Mouse (Mus musculus) liver, embryonic 11.5 days (tissue): ENCODE data around the gene Dok3. TPM values are rescaled to one million over a fixed set of nuclear protein-coding genes. Genes with fewer than 3 reads are reported as not detected.
A peak's percentile ranks its signal among the peaks of the same experiment; 100 is the strongest.
"Not testable (repeated sequence)": the region's sequence is repeated elsewhere in the genome, so short reads cannot be mapped to it uniquely, and the experiment has no call there.

Source experiments
- ATAC-seq: fragments of 200-750 bp; cut with Nextera tagmentation; replicated peaks from 2 replicates; pipeline ENCODE4 v1.8.0; 2017; ENCODE audit warnings: moderate number of reproducible peaks, mild to moderate bottlenecking, moderate TSS enrichment, moderate library complexity; ENCODE audit not compliant: low FRiP score
- DNase-seq: peaks from one replicate; pipeline ENCODE4 v3.0.0-alpha.2; 2017; ENCODE audit warnings: low spot score
- H3K27ac ChIP-seq: fragments of 300-500 bp; sonication (generic); 2 replicates; pipeline ENCODE4 v1.5.1; 2014; ENCODE audit warnings: mild to moderate bottlenecking, low read depth, low read length, control low read depth
- H3K27me3 ChIP-seq: fragments of 300-500 bp; sonication (generic); replicated peaks from 2 replicates; pipeline ENCODE4 v1.6.1; 2014; ENCODE audit warnings: low read length, mixed read lengths; ENCODE audit not compliant: control insufficient read depth, insufficient read depth
- H3K36me3 ChIP-seq: fragments of 300-500 bp; sonication (generic); 2 replicates; pipeline ENCODE4 v1.6.1; 2014; ENCODE audit warnings: mild to moderate bottlenecking, low read length, moderate library complexity, mixed read lengths; ENCODE audit not compliant: control insufficient read depth, insufficient read depth
- H3K4me1 ChIP-seq: fragments of 300-500 bp; sonication (generic); replicated peaks from 2 replicates; pipeline ENCODE4 v1.6.1; 2014; ENCODE audit warnings: low read length, mixed read lengths; ENCODE audit not compliant: control insufficient read depth, insufficient read depth
- H3K4me2 ChIP-seq: fragments of 300-500 bp; sonication (generic); 2 replicates; pipeline ENCODE4 v1.6.1; 2014; ENCODE audit warnings: mild to moderate bottlenecking, control low read depth, moderate library complexity
- H3K4me3 ChIP-seq: fragments of 300-500 bp; sonication (generic); 2 replicates; pipeline ENCODE4 v1.5.1; 2014; ENCODE audit warnings: low read depth, low read length, control low read depth
- H3K9ac ChIP-seq: fragments of 300-500 bp; sonication (generic); 2 replicates; pipeline ENCODE4 v1.6.1; 2014; ENCODE audit warnings: low read depth, low read length, control low read depth
- H3K9me3 ChIP-seq: fragments of 300-500 bp; sonication (generic); 2 replicates; pipeline ENCODE4 v1.6.1; 2016; ENCODE audit warnings: low read length, inconsistent platforms, mixed read lengths; ENCODE audit not compliant: control insufficient read depth
- WGBS: fragments of 180-500 bp; shearing (Covaris S2); extraction: QIAGEN DNeasy Blood & Tissue Kit; methylation state at CpG from one replicate; pipeline ENCODE4 v1.1.7; 2014; 5-methylcytosine and 5-hydroxymethylcytosine counted together
- polyA plus RNA-seq: library from polyadenylated mRNA; unstranded; fragments of >200 nt; fragmentation: Nextera tagmentation; extraction: Ambion mirVana; gene quantifications from 2 replicates; pipeline ENCODE4 v1.2.1, GENCODE M21; 2014

The Dok3 gene
- polyA plus RNA-seq, 1 experiment from 2014 or later: 6.0 TPM

- Histone ChIP-seq H3K4me1 (peaks cover 11% of the 10 kb centered on the region), H3K27me3 (no peaks in the 10 kb centered on the region), H3K9ac (peak overlapping the region; percentile 95), H3K9me3 (no peaks in the 10 kb centered on the region), H3K4me2 (peak overlapping the region; percentile 95), H3K36me3 (peaks cover 6% of the 10 kb centered on the region; the same call in 1 of the 2 replicates), H3K4me3 (peak overlapping the region; percentile 81), H3K27ac (peak overlapping the region; percentile 81)
- ATAC-seq (peak; percentile 71), DNase-seq (peak; percentile 62)
- under 1% methylated on average over 47 of the region's 47 CpGs for WGBS
Measured at GRCm38 (mm10) chr13:55570286-55570973, 41.3 kb upstream of the Dok3 start.

- ATAC-seq (no peak), DNase-seq (no peak)
- H3K27me3 ChIP-seq: no peaks in the 10 kb centered on the region
- H3K27ac ChIP-seq: peak overlapping the region; percentile 81; the same call in 1 of the 2 replicates
- peaks cover 6% of the 10 kb centered on the region; the same call in 1 of the 2 replicates for H3K36me3 ChIP-seq
- no peaks in the 10 kb centered on the region for H3K9me3 ChIP-seq
- peak overlapping the region; percentile 81 for H3K4me3 ChIP-seq
- peak overlapping the region; percentile 95 for H3K4me2 ChIP-seq
- H3K9ac ChIP-seq: peak overlapping the region; percentile 95
- 16% methylated on average over 16 of the region's 16 CpGs for WGBS
- peaks cover 11% of the 10 kb centered on the region for H3K4me1 ChIP-seq
Measured at GRCm38 (mm10) chr13:55569726-55570285, 40.7 kb upstream of the Dok3 start.

- not testable (repeated sequence) for H3K9ac ChIP-seq, H3K9me3 ChIP-seq, H3K4me2 ChIP-seq, H3K27ac ChIP-seq, H3K4me3 ChIP-seq, ATAC-seq, H3K36me3 ChIP-seq, DNase-seq, H3K27me3 ChIP-seq
- 92% methylated on average over 4 of the region's 4 CpGs for WGBS
- H3K4me1 ChIP-seq: peaks cover 11% of the 10 kb centered on the region
Measured at GRCm38 (mm10) chr13:55568524-55568923, 39.4 kb upstream of the Dok3 start.

GRCm38 (mm10) chr13:55567949-55568348 is 38.9 kb upstream of the Dok3 start:
- no peak for ATAC-seq
- 93% methylated on average over 2 of the region's 2 CpGs for WGBS

GRCm38 (mm10) chr13:55567001-55567400 is 37.9 kb upstream of the Dok3 start:
- no peaks in the 10 kb centered on the region for H3K27me3 ChIP-seq
- peaks cover 7% of the 10 kb centered on the region; the same call in 1 of the 2 replicates for H3K36me3 ChIP-seq
- WGBS: 91% methylated on average over 6 of the region's 6 CpGs
- no peak overlapping the region for H3K4me3 ChIP-seq
- H3K4me1 ChIP-seq: peaks cover 8% of the 10 kb centered on the region
- H3K27ac ChIP-seq: no peak overlapping the region
- ATAC-seq (no peak), DNase-seq (no peak)
- H3K9me3 ChIP-seq: no peaks in the 10 kb centered on the region
- no peak overlapping the region for H3K4me2 ChIP-seq
- no peak overlapping the region for H3K9ac ChIP-seq

More at GRCm38 (mm10) chr13:55567949-55568348, 38.9 kb upstream of the Dok3 start:
- H3K36me3 ChIP-seq: peaks cover 7% of the 10 kb centered on the region; the same call in 1 of the 2 replicates
- no peak overlapping the region for H3K27ac ChIP-seq
- DNase-seq: no peak
- no peaks in the 10 kb centered on the region for H3K9me3 ChIP-seq
- H3K27me3 ChIP-seq: no peaks in the 10 kb centered on the region
- no peak overlapping the region for H3K4me3 ChIP-seq
- peaks cover 11% of the 10 kb centered on the region for H3K4me1 ChIP-seq
- H3K9ac ChIP-seq: no peak overlapping the region
- no peak overlapping the region for H3K4me2 ChIP-seq

GRCm38 (mm10) chr13:55563266-55563879 is 34.3 kb upstream of the Dok3 start:
- Histone ChIP-seq H3K9me3 (no peaks in the 10 kb centered on the region), H3K4me3 (no peak overlapping the region), H3K9ac (no peak overlapping the region), H3K36me3 (peaks cover 7% of the 10 kb centered on the region; the same call in 1 of the 2 replicates), H3K4me2 (no peak overlapping the region), H3K27ac (no peak overlapping the region), H3K27me3 (no peaks in the 10 kb centered on the region), H3K4me1 (no peaks in the 10 kb centered on the region)
- ATAC-seq (no peak), DNase-seq (no peak)
- 89% methylated on average over 7 of the region's 7 CpGs for WGBS

- no peaks in the 10 kb centered on the region for H3K4me1 ChIP-seq
- DNase-seq (no peak), ATAC-seq (no peak)
- H3K4me3 ChIP-seq: no peak overlapping the region
- no peak overlapping the region for H3K27ac ChIP-seq
- peaks cover 3% of the 10 kb centered on the region; the same call in 1 of the 2 replicates for H3K36me3 ChIP-seq
- no peaks in the 10 kb centered on the region for H3K9me3 ChIP-seq
- WGBS: 92% methylated on average over 6 of the region's 6 CpGs
- no peaks in the 10 kb centered on the region for H3K27me3 ChIP-seq
- no peak overlapping the region for H3K4me2 ChIP-seq
- no peak overlapping the region for H3K9ac ChIP-seq
Measured at GRCm38 (mm10) chr13:55557499-55557898, 28.4 kb upstream of the Dok3 start.

GRCm38 (mm10) chr13:55555921-55556320 is 26.8 kb upstream of the Dok3 start:
- Histone ChIP-seq H3K27me3 (no peaks in the 10 kb centered on the region), H3K27ac (no peak overlapping the region), H3K9me3 (no peaks in the 10 kb centered on the region), H3K36me3 (peaks cover 6% of the 10 kb centered on the region; the same call in 1 of the 2 replicates), H3K4me3 (no peak overlapping the region), H3K4me2 (no peak overlapping the region), H3K9ac (no peak overlapping the region), H3K4me1 (no peaks in the 10 kb centered on the region)
- no peak for ATAC-seq
- 89% methylated on average over 9 of the region's 9 CpGs for WGBS
- no peak for DNase-seq
